Mouse (Mus musculus): ENCODE results near the gene Gm10696. TPM values are rescaled to one million over a fixed set of nuclear protein-coding genes. Genes with fewer than 3 reads are reported as not detected.
"Not testable (repeated sequence)": the region's sequence is repeated elsewhere in the genome, so short reads cannot be mapped to it uniquely, and the experiment has no call there.

Gene Gm10696
- not detected in 2 replicates for polyA plus RNA-seq (2015; fragmentation: Nextera tagmentation; extraction: Ambion mirVana)

DNA sequence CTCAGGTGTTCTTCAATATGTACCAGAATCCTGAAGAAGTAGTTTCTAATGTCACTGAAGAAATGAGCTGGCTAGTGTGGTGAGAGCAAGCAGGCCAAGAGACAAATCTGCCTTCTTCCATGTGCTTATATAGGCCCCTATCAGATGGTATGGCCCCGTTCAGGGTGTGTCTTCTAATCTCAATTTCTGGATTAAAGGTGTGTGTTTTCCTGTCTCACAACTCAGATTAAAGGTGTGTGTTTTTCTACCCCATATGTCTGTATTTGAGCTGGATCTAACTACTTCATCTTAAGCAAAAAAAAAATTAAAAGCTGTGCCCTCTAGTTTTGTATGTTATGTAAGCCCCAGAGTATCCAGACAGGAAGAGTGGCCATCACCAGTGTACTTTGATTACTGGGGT, at the start of gene Gm10696:
Gene Gm10696, minus strand, starts transcription at position 101 of the 400 bp plus-strand sequence.
- H3K27ac ChIP-seq (ENCODE audit: low read length); H3K9me3 ChIP-seq (ENCODE audit: control insufficient read depth, low read length); H3K4me3 ChIP-seq (ENCODE audit: low read length); ATAC-seq; H3K27me3 ChIP-seq (replicated peaks; ENCODE audit: control insufficient read depth, insufficient read depth, low read length); H3K36me3 ChIP-seq (ENCODE audit: control insufficient read depth, insufficient read depth, low read length); H3K4me2 ChIP-seq (ENCODE audit: low read depth, low read length); H3K4me1 ChIP-seq (ENCODE audit: control insufficient read depth, insufficient read depth, low read length); H3K9ac ChIP-seq (ENCODE audit: low read depth, low read length): not testable (repeated sequence)
- 81% methylated on average over 1 of the region's 1 CpGs for WGBS

DNA sequence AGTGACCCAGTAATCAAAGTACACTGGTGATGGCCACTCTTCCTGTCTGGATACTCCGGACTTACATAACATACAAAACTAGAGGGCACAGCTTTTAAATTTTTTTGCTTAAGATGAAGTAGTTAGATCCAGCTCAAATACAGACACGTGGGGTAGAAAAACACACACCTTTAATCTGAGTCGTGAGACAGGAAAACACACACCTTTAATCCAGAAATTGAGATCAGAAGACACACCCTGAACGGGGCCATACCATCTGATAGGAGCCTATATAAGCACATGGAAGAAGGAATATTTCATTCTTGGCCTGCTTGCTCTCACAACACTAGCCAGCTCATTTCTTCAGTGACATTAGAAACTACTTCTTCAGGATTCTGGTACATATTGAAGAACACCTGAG, 18.4 kb upstream of the Gm10696 start, which contains the start of gene Gm5286:
Gene Gm5286, plus strand, starts transcription at position 301 of the 400 bp plus-strand sequence.
- H3K27me3 ChIP-seq (replicated peaks; ENCODE audit: control insufficient read depth, insufficient read depth, low read length); H3K4me2 ChIP-seq (ENCODE audit: low read depth, low read length); H3K9ac ChIP-seq (ENCODE audit: low read depth, low read length); H3K36me3 ChIP-seq (ENCODE audit: control insufficient read depth, insufficient read depth, low read length); H3K4me3 ChIP-seq (ENCODE audit: low read length); H3K27ac ChIP-seq (ENCODE audit: low read length); ATAC-seq; H3K4me1 ChIP-seq (ENCODE audit: control insufficient read depth, insufficient read depth, low read length); H3K9me3 ChIP-seq (ENCODE audit: control insufficient read depth, low read length): not testable (repeated sequence)
- 83% methylated on average over 2 of the region's 4 CpGs for WGBS

DNA sequence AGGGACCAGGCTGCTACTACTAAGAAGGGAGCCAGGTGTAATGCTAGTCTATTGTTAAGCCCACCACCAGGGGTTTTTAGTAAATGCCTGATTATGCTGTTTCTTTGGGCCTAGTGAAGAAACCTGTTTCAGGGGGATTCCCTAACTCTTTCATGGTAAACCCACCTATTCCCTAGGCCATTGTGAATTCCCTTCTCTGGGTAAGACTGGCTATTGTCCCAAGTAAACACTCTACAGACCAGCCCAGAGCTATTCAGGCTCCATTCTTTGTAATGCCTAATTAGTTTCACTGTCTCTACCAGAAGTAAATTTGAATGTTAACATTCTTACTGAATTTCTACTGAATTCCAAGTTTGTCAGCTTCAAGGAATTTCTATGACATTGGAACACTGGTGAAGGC, 10.6 kb downstream of the Gm10696 start:
- not testable (repeated sequence) for H3K27ac ChIP-seq (ENCODE audit: low read length); H3K36me3 ChIP-seq (ENCODE audit: control insufficient read depth, insufficient read depth, low read length); H3K9me3 ChIP-seq (ENCODE audit: control insufficient read depth, low read length); H3K9ac ChIP-seq (ENCODE audit: low read depth, low read length); H3K4me1 ChIP-seq (ENCODE audit: control insufficient read depth, insufficient read depth, low read length); H3K4me3 ChIP-seq (ENCODE audit: low read length); H3K4me2 ChIP-seq (ENCODE audit: low read depth, low read length); ATAC-seq; H3K27me3 ChIP-seq (replicated peaks; ENCODE audit: control insufficient read depth, insufficient read depth, low read length)

Other genes with a start within 250 kb of the Gm10696 start
- 0.12 and 0.16 TPM in 2 replicates for gene Gm9117, start 234.7 kb downstream of the Gm10696 start, polyA plus RNA-seq (2015; fragmentation: Nextera tagmentation; extraction: Ambion mirVana)
- gene Tdpoz5, start 216.9 kb downstream of the Gm10696 start, polyA plus RNA-seq (2015; fragmentation: Nextera tagmentation; extraction: Ambion mirVana) = not detected in 2 replicates
- gene Gm9125, start 123.3 kb downstream of the Gm10696 start, polyA plus RNA-seq (2015; fragmentation: Nextera tagmentation; extraction: Ambion mirVana) = 0.06 and 0.24 TPM in 2 replicates
- gene Gm10697, start 105.5 kb downstream of the Gm10696 start, polyA plus RNA-seq (2015; fragmentation: Nextera tagmentation; extraction: Ambion mirVana) = not detected in 2 replicates
- not detected in 2 replicates for gene Gm5286, start 18.5 kb upstream of the Gm10696 start, polyA plus RNA-seq (2015; fragmentation: Nextera tagmentation; extraction: Ambion mirVana)
- not detected in 2 replicates for gene Gm4778, start 85.8 kb upstream of the Gm10696 start, polyA plus RNA-seq (2015; fragmentation: Nextera tagmentation; extraction: Ambion mirVana)
- 18.5 and 19.4 TPM in 2 replicates for gene Them4, start 131.9 kb upstream of the Gm10696 start, polyA plus RNA-seq (2015; fragmentation: Nextera tagmentation; extraction: Ambion mirVana)
- gene Them5, start 163.9 kb upstream of the Gm10696 start, polyA plus RNA-seq (2015; fragmentation: Nextera tagmentation; extraction: Ambion mirVana) = 0.42 TPM in 1 of 2 replicates, not detected in the other
- 0.38 and 0.71 TPM in 2 replicates for gene C2cd4d, start 184.2 kb upstream of the Gm10696 start, polyA plus RNA-seq (2015; fragmentation: Nextera tagmentation; extraction: Ambion mirVana)
- 11.8 and 14.6 TPM in 2 replicates for gene Rorc, start 194.6 kb upstream of the Gm10696 start, polyA plus RNA-seq (2015; fragmentation: Nextera tagmentation; extraction: Ambion mirVana)
- gene Lingo4, start 220.3 kb upstream of the Gm10696 start, polyA plus RNA-seq (2015; fragmentation: Nextera tagmentation; extraction: Ambion mirVana) = 0.48 and 0.54 TPM in 2 replicates
- gene Tdrkh, start 235.1 kb upstream of the Gm10696 start, polyA plus RNA-seq (2015; fragmentation: Nextera tagmentation; extraction: Ambion mirVana) = 9.0 and 10.3 TPM in 2 replicates